Mouse (Mus musculus) stomach, embryonic 14.5 days (tissue): ENCODE results near the gene Nprl2. TPM values are rescaled to one million over a fixed set of nuclear protein-coding genes. Genes with fewer than 3 reads are reported as not detected.
"Not testable (repeated sequence)": the region's sequence is repeated elsewhere in the genome, so short reads cannot be mapped to it uniquely, and the experiment has no call there.

Source experiments
- ATAC-seq: fragments of 200-750 bp; cut with Nextera tagmentation; 2 replicates; pipeline ENCODE4 v1.8.0; 2017; ENCODE audit warnings: low read depth, moderate TSS enrichment; ENCODE audit not compliant: insufficient number of reproducible peaks, insufficient read depth, low FRiP score
- H3K27ac ChIP-seq: fragments of 300-500 bp; sonication (generic); 2 replicates; pipeline ENCODE4 v1.5.1; 2014; ENCODE audit warnings: mild to moderate bottlenecking, low read length, moderate library complexity, mixed read lengths
- H3K27me3 ChIP-seq: fragments of 300-500 bp; sonication (generic); 2 replicates; pipeline ENCODE4 v1.6.1; 2014; ENCODE audit warnings: low read length, control low read depth, mixed read lengths; ENCODE audit not compliant: control insufficient read depth, insufficient read depth
- H3K36me3 ChIP-seq: fragments of 300-500 bp; sonication (generic); 2 replicates; pipeline ENCODE4 v1.6.1; 2014; ENCODE audit warnings: mild to moderate bottlenecking, control low read depth, low read length, moderate library complexity, mixed read lengths; ENCODE audit not compliant: control insufficient read depth, insufficient read depth
- H3K4me1 ChIP-seq: fragments of 300-500 bp; sonication (generic); 2 replicates; pipeline ENCODE4 v1.6.1; 2014; ENCODE audit warnings: low read length, control low read depth, mixed read lengths; ENCODE audit not compliant: control insufficient read depth, insufficient read depth
- H3K4me2 ChIP-seq: fragments of 300-500 bp; sonication (generic); replicated peaks from 2 replicates; pipeline ENCODE4 v1.6.1; 2014; ENCODE audit warnings: low read depth, low read length, control low read depth
- H3K4me3 ChIP-seq: fragments of 300-500 bp; sonication (generic); 2 replicates; pipeline ENCODE4 v1.5.1; 2014; ENCODE audit warnings: low read depth, low read length, control low read depth
- H3K9ac ChIP-seq: fragments of 300-500 bp; sonication (generic); replicated peaks from 2 replicates; pipeline ENCODE4 v1.6.1; 2014; ENCODE audit warnings: low read depth, mild to moderate bottlenecking, control low read depth, low read length, moderate library complexity, mixed read lengths
- H3K9me3 ChIP-seq: fragments of 300-500 bp; sonication (generic); 2 replicates; pipeline ENCODE4 v1.6.1; 2016; ENCODE audit warnings: low read depth, low read length, control low read depth; ENCODE audit not compliant: control insufficient read depth
- WGBS: fragments of 180-500 bp; shearing (Covaris S2); extraction: QIAGEN DNeasy Blood & Tissue Kit; methylation state at CpG from one replicate; pipeline ENCODE4 v1.1.7; 2014; 5-methylcytosine and 5-hydroxymethylcytosine counted together
- polyA plus RNA-seq: library from polyadenylated mRNA; unstranded; fragments of >200 nt; fragmentation: Nextera tagmentation; extraction: Ambion mirVana; gene quantifications from 2 replicates; pipeline ENCODE4 v1.2.1, GENCODE M21; 2014

Gene Nprl2
- polyA plus RNA-seq, 1 experiment from 2014 or later: 44.7 TPM

DNA sequence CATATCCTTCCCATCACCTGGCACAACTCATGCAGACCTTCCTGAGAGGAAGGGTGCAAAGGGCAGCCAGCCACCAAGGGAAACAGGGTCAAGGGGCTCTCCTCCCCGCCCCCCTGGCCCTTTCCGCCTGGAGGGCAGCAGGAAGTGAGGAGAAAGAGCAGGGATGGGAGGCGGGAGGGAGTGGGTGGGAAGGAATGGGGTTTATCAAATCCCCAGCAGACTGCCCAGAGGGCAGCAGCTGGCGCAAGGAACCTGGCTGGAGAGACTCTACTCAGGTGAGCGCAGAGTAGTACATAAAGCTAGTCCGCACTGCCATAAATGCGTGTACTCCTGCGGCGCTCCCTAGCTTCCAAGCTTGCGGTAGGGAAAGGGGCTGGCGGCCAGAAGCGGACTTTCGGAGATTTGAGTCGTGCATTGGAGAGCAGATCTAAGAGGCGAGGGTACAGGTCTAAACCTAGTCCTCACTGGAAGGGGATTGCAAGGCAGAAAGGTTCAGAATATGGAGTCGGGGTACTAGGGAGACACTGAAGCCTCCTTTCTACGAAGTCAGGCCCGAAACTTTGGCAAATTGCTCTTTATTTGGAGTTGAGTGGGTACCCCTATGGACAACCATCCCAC lies 25.8 kb downstream of the Nprl2 start, which contains the start of gene Hyal2:
Gene Hyal2 (plus strand): TSS at position 244 of the 618 bp plus-strand sequence.
- H3K27ac ChIP-seq: peak within 1 kb of the TSS; percentile 93
- ATAC-seq: no peak

DNA sequence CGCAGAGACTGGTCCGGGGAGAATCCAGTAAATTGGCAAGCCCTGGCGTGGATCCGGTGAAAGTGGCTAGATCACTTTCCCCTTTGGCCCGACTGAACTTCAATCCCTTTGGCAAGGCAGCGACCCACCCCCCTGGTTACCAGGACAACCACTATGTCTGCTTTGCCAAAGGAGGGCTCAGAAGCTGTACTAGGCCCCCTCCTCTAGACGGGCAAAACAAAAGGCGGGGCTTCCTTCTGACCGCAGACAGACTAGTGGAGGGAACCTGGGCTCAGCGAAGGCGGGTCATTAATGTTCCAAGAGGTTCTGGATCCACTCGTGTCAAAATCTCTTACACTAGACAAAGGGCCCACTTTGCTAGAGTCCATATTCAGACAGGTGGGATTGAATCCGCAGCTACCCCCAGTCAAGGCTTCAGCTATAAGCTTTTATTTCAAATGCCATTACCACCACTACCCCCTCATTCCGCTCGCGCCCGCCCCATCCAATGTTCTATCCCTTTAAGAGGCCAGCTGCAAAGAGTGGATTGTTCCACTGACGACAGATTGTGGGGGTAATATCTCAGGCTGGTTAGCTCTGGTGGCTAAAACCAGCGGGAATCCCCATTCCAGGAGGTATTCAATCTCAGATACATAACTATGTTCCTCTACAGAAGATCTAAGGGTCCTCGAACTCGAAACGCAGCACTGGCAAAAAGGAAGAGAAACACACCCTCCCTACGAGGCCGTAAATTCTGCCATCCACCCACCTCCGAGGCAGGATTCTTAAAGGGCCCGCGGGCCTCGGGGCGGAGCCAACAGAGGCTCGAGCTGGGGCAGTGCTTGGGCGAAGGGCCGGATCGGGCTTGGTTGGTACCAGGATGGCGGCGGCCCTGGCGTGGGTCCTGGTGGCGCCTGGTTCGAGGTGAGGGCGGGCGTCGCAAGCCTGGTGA lies 26.6 kb downstream of the Nprl2 start:
- Histone ChIP-seq H3K4me1 (peaks cover 25% of the 10 kb centered on the region), H3K4me3 (peak overlapping the region; percentile 71), H3K27ac (peak overlapping the region; percentile 93), H3K9me3 (no peaks in the 10 kb centered on the region), H3K9ac (peak overlapping the region; percentile 73), H3K4me2 (peak overlapping the region; percentile 83), H3K36me3 (peaks cover 26% of the 10 kb centered on the region), H3K27me3 (no peaks in the 10 kb centered on the region)
- ATAC-seq: peak; percentile 86
- WGBS: under 1% methylated on average over 41 of the region's 41 CpGs

More for the DNA sequence above, 25.8 kb downstream of the Nprl2 start, which contains the start of gene Hyal2:
- Histone ChIP-seq H3K36me3 (peaks cover 19% of the 10 kb centered on the region), H3K9me3 (no peaks in the 10 kb centered on the region), H3K4me1 (peaks cover 26% of the 10 kb centered on the region), H3K27me3 (no peaks in the 10 kb centered on the region), H3K9ac (peak within 1 kb of the TSS; percentile 73), H3K4me2 (peak within 1 kb of the TSS; percentile 83), H3K4me3 (peak within 1 kb of the TSS; percentile 71)
- 7% methylated on average over 18 of the region's 18 CpGs for WGBS

DNA sequence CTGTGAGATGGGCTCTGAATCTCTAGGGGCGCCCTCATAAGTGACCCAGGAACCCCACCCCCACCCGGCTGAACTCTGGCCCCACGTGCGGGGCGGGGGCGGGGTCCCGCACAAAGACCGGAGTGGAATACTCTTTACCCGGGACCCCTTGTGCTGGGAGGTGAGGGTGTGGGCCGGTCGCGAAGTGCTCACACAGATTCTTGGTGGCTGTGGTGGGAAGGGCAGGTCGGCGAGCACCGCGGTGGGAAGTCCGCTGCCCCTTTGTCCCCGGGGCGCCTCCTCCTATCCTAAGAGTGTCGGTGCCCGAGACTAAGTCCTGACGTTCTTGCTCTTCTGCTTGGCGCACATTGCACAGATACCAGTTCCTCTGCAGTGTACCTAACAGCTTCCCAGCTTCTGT lies 27.2 kb downstream of the Nprl2 start:
- peak overlapping the region; percentile 93 for H3K27ac ChIP-seq
- peak overlapping the region; percentile 71 for H3K4me3 ChIP-seq
- peak overlapping the region; percentile 73 for H3K9ac ChIP-seq
- H3K4me1 ChIP-seq: peaks cover 20% of the 10 kb centered on the region
- H3K9me3 ChIP-seq: no peaks in the 10 kb centered on the region
- under 1% methylated on average over 23 of the region's 23 CpGs for WGBS
- no peaks in the 10 kb centered on the region for H3K27me3 ChIP-seq
- H3K36me3 ChIP-seq: peaks cover 29% of the 10 kb centered on the region
- H3K4me2 ChIP-seq: peak overlapping the region; percentile 83
- peak; percentile 7; the same call in 1 of the 2 replicates for ATAC-seq

DNA sequence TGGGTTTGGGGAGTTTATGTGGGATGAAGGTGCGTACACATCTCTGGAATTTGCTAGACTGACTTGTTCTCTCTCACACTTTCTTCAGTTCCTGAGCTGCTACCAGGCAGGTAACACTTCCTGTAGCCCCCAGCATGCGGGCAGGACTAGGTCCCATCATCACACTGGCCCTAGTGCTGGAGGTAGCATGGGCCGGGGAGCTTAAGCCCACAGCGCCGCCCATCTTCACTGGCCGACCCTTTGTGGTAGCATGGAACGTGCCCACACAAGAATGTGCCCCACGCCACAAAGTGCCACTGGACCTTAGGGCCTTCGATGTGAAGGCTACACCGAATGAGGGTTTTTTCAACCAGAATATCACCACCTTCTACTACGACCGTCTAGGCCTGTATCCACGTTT lies 28.0 kb downstream of the Nprl2 start:
- no peak for ATAC-seq
- Histone ChIP-seq H3K4me2 (peak overlapping the region; percentile 83), H3K4me1 (peaks cover 20% of the 10 kb centered on the region), H3K4me3 (peak overlapping the region; percentile 71), H3K27me3 (no peaks in the 10 kb centered on the region), H3K36me3 (peaks cover 29% of the 10 kb centered on the region), H3K27ac (no peak overlapping the region; the same call in 1 of the 2 replicates), H3K9ac (peak overlapping the region; percentile 73), H3K9me3 (no peaks in the 10 kb centered on the region)
- WGBS: 32% methylated on average over 13 of the region's 13 CpGs

DNA sequence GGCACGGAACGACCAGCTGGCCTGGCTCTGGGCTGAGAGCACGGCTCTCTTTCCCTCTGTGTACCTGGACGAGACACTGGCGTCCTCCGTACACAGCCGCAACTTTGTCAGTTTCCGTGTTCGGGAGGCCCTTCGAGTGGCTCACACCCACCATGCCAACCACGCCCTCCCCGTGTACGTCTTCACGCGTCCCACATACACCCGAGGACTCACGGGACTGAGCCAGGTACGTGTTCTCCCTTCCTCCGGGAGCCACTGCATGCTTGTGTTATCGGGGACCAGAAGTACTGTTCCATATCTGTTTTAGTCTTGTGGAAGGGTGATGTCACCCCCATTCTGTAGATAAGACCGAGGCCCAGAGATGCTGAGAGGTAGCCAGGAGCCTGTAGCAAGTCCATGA lies 28.8 kb downstream of the Nprl2 start:
- H3K4me1 ChIP-seq: peaks cover 20% of the 10 kb centered on the region
- H3K27me3 ChIP-seq: no peaks in the 10 kb centered on the region
- H3K4me3 ChIP-seq: peak overlapping the region; percentile 71; the same call in 1 of the 2 replicates
- H3K4me2 ChIP-seq: peak overlapping the region; percentile 83
- no peak overlapping the region for H3K27ac ChIP-seq
- H3K36me3 ChIP-seq: peaks cover 29% of the 10 kb centered on the region
- 0 out of 2 replicates have a peak overlapping the region, but pooled peaks have one; percentile 73 for H3K9ac ChIP-seq
- no peak for ATAC-seq
- 80% methylated on average over 21 of the region's 21 CpGs for WGBS
- no peaks in the 10 kb centered on the region for H3K9me3 ChIP-seq

DNA sequence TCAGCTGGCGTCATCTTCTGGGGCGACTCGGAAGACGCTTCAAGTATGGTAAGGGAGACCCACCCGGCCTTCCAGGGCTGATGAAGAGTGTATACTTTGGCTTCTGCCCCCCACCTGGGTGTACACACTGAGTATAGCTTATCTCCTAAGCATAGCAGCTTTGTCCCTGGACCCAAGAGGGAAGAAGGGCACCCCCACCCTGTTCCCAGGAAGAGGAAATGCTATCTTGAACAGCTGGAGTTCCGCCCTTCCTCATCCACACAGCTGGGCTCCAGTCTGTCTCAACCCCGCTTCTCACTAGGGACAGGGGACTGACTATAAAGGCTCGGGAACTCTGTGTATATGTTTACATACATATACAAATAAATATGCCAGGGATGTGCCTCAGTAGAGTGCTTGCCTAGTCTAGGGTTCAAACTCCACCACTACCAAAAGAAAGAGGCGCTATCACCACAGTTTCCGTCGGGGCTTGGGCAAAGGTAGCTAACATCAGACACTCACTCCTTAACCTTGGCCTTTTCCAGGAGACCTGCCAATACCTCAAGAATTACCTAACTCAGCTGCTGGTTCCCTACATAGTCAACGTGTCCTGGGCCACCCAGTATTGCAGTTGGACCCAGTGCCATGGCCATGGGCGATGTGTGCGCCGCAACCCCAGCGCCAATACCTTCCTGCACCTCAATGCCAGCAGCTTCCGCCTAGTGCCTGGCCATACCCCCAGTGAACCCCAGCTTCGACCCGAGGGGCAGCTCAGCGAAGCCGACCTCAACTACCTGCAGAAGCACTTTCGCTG lies 29.7 kb downstream of the Nprl2 start:
- ATAC-seq: no peak
- Histone ChIP-seq H3K9ac (no peak overlapping the region), H3K9me3 (no peaks in the 10 kb centered on the region), H3K4me2 (peak overlapping the region; percentile 83), H3K36me3 (peaks cover 29% of the 10 kb centered on the region), H3K4me3 (0 out of 2 replicates have a peak overlapping the region, but pooled peaks have one; percentile 6), H3K27ac (no peak overlapping the region), H3K4me1 (peaks cover 25% of the 10 kb centered on the region), H3K27me3 (no peaks in the 10 kb centered on the region)
- 90% methylated on average over 22 of the region's 22 CpGs for WGBS

DNA sequence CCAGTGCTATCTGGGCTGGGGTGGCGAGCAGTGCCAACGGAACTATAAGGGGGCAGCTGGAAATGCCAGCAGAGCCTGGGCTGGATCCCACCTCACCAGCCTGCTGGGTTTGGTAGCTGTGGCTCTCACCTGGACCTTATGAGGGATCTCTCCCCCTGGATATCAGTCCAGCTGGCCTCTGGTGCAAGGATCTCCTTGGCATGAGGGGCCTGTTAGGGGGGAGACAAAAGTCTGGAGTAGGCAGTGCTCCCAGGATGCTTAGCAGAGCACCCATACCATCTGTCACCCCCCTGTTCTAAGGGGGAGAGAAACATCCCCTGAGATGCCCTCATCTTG lies 30.3 kb downstream of the Nprl2 start:
- H3K9me3 ChIP-seq: no peaks in the 10 kb centered on the region
- no peak for ATAC-seq
- peaks cover 29% of the 10 kb centered on the region for H3K4me1 ChIP-seq
- peaks cover 29% of the 10 kb centered on the region for H3K36me3 ChIP-seq
- WGBS: 100% methylated on average over 2 of the region's 2 CpGs
- no peak overlapping the region for H3K9ac ChIP-seq
- H3K27ac ChIP-seq: no peak overlapping the region
- H3K4me3 ChIP-seq: no peak overlapping the region
- no peak overlapping the region for H3K4me2 ChIP-seq
- H3K27me3 ChIP-seq: no peaks in the 10 kb centered on the region

DNA sequence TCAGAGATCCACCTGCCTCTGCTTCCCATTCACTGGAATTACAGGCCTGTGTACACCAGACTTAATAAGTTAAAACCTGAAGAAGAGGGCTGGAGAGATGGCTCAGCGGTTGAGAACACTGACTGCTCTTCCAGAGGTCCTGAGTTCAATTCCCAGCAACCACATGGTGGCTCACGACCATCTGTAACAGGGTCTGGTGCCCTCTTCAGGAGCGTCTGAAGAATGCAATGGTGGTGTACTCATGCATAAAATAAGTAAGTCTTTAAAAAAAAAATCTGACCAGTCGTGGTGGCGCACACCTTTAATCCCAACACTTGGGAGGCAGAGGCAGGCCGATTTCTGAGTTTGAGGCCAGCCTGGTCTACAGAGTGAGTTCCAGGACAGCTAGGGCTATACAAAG lies 31.7 kb downstream of the Nprl2 start:
- not testable (repeated sequence) for H3K27me3 ChIP-seq, H3K4me3 ChIP-seq, ATAC-seq, H3K27ac ChIP-seq, H3K9me3 ChIP-seq, H3K4me2 ChIP-seq, H3K9ac ChIP-seq
- Histone ChIP-seq H3K4me1 (peaks cover 28% of the 10 kb centered on the region), H3K36me3 (peaks cover 29% of the 10 kb centered on the region)
- WGBS: 87% methylated on average over 6 of the region's 6 CpGs
